ENCODE assay signal across 17 mouse cellular contexts in the genomic region with DNA sequence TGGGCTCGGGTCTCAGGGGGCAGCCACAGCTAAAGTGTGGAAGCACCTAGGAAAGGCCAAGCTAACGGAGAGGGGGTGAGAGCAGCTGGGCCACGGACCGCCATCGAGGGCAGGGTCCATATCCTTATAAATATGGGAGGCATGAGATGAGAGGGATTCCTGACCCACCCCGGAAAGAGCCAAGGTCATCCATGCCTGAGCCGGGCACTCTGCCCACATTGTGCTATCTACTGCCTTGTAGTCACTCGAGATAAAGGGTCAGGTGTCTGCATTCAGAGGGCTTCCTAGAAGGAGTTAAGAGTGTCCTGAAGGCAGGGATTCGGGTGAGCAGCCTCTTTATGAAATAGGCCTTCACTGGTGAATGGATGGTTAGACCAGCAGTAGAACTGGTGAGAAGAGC.
DNase-seq lines count a peak whose midpoint lies in the region; ATAC-seq lines count a peak whose summit lies in the region.
"Had no signal": no experiment of that assay in that cellular context is flagged by ENCODE, and none has a peak within 500 bp of the region (broad histone marks: within the 10 kb centered on the region; RNA-seq: fewer than 3 reads in every experiment).

No protein-coding gene starts in this region.

- H3K4me1 ChIP-seq in heart, embryonic 16.5 days (ENCODE audit: control insufficient read depth, insufficient read depth, low read length) = peaks cover 12% of the 10 kb centered on the region
- peaks cover 14% of the 10 kb centered on the region for H3K4me1 ChIP-seq in heart, embryonic 11.5 days (ENCODE audit: control insufficient read depth, insufficient read depth, low read length)
- peaks cover 60% of the 10 kb centered on the region for H3K4me1 ChIP-seq in neural tube, embryonic 13.5 days (replicated peaks)
- peaks cover 63% of the 10 kb centered on the region for H3K4me1 ChIP-seq in neural tube, embryonic 15.5 days
- peaks cover 50% of the 10 kb centered on the region for H3K4me1 ChIP-seq in hindbrain, embryonic 14.5 days (replicated peaks; ENCODE audit: control insufficient read depth, insufficient read depth, low read length)
- peaks cover 30% of the 10 kb centered on the region for H3K4me1 ChIP-seq in midbrain, embryonic 16.5 days (ENCODE audit: control insufficient read depth, insufficient read depth, low read length)
- H3K4me1 ChIP-seq: liver, embryonic 15.5 days had no signal

- no peak overlapping the region for H3K4me3 ChIP-seq in heart, embryonic 16.5 days (ENCODE audit: low read length)
- no peak overlapping the region for H3K4me3 ChIP-seq in heart, embryonic 11.5 days (ENCODE audit: low read depth, low read length)
- no peak overlapping the region for H3K4me3 ChIP-seq in neural tube, embryonic 13.5 days
- no peak overlapping the region for H3K4me3 ChIP-seq in neural tube, embryonic 15.5 days (replicated peaks)
- no peak overlapping the region for H3K4me3 ChIP-seq in hindbrain, embryonic 14.5 days (replicated peaks; ENCODE audit: low read length)
- no peak overlapping the region for H3K4me3 ChIP-seq in midbrain, embryonic 16.5 days (ENCODE audit: low read depth, low read length)
- H3K4me3 ChIP-seq: heart, embryonic 13.5 days; liver, embryonic 15.5 days; myocyte had no signal

- peak overlapping the region; percentile 34; the same call in 1 of the 2 replicates for H3K9ac ChIP-seq in heart, embryonic 16.5 days (ENCODE audit: low read length)
- no peak overlapping the region for H3K9ac ChIP-seq in heart, embryonic 11.5 days (ENCODE audit: low read depth, low read length)
- H3K9ac ChIP-seq in neural tube, embryonic 13.5 days = peak overlapping the region; percentile 55; the same call in 1 of the 2 replicates
- no peak overlapping the region; the same call in 1 of the 2 replicates for H3K9ac ChIP-seq in neural tube, embryonic 15.5 days (replicated peaks)
- H3K9ac ChIP-seq in hindbrain, embryonic 14.5 days = peak overlapping the region; percentile 24; the same call in 1 of the 2 replicates
- peak overlapping the region; percentile 35; the same call in 1 of the 2 replicates for H3K9ac ChIP-seq in midbrain, embryonic 16.5 days (ENCODE audit: low read depth, low read length)
- H3K9ac ChIP-seq: heart, embryonic 13.5 days; liver, embryonic 15.5 days had no signal

- H3K4me2 ChIP-seq in heart, embryonic 16.5 days (ENCODE audit: low read depth, low read length) = no peak overlapping the region
- no peak overlapping the region for H3K4me2 ChIP-seq in heart, embryonic 11.5 days
- H3K4me2 ChIP-seq in neural tube, embryonic 13.5 days = no peak overlapping the region
- H3K4me2 ChIP-seq in neural tube, embryonic 15.5 days = no peak overlapping the region
- H3K4me2 ChIP-seq in hindbrain, embryonic 14.5 days (replicated peaks) = no peak overlapping the region
- no peak overlapping the region for H3K4me2 ChIP-seq in midbrain, embryonic 16.5 days (ENCODE audit: low read length)
- H3K4me2 ChIP-seq: heart, embryonic 13.5 days; liver, embryonic 15.5 days had no signal

- H3K9me3 ChIP-seq in heart, embryonic 16.5 days (replicated peaks; ENCODE audit: control insufficient read depth, low read length) = peaks cover 5% of the 10 kb centered on the region; the same call in 1 of the 2 replicates
- no peaks in the 10 kb centered on the region for H3K9me3 ChIP-seq in heart, embryonic 11.5 days (replicated peaks; ENCODE audit: control insufficient read depth, low read length)
- no peaks in the 10 kb centered on the region for H3K9me3 ChIP-seq in neural tube, embryonic 13.5 days
- no peaks in the 10 kb centered on the region for H3K9me3 ChIP-seq in neural tube, embryonic 15.5 days (replicated peaks)
- H3K9me3 ChIP-seq in hindbrain, embryonic 14.5 days (ENCODE audit: control insufficient read depth, low read length) = no peaks in the 10 kb centered on the region
- no peaks in the 10 kb centered on the region; the same call in 1 of the 2 replicates for H3K9me3 ChIP-seq in midbrain, embryonic 16.5 days (replicated peaks; ENCODE audit: control insufficient read depth, low read length, poor library complexity, severe bottlenecking)
- H3K9me3 ChIP-seq: heart, embryonic 13.5 days; liver, embryonic 15.5 days had no signal

- 54% methylated on average over 9 of the region's 9 CpGs for WGBS in heart, embryonic 16.5 days
- WGBS in heart, embryonic 11.5 days (ENCODE audit: insufficient replicate concordance) = 75% methylated on average over 9 of the region's 9 CpGs
- WGBS in neural tube, embryonic 13.5 days = 85% methylated on average over 9 of the region's 9 CpGs
- WGBS in neural tube, embryonic 15.5 days = 84% methylated on average over 9 of the region's 9 CpGs
- WGBS in hindbrain, embryonic 14.5 days = 84% methylated on average over 9 of the region's 9 CpGs
- WGBS in midbrain, embryonic 16.5 days = 87% methylated on average over 9 of the region's 9 CpGs

- no peak for ATAC-seq in heart, embryonic 16.5 days (replicated peaks; ENCODE audit: extremely low read depth, insufficient read depth, low FRiP score)
- ATAC-seq in heart, embryonic 11.5 days (replicated peaks; ENCODE audit: insufficient number of reproducible peaks, low FRiP score, low TSS enrichment) = no peak
- no peak for ATAC-seq in neural tube, embryonic 13.5 days (ENCODE audit: low read depth)
- no peak for ATAC-seq in neural tube, embryonic 15.5 days (ENCODE audit: low FRiP score)
- ATAC-seq in hindbrain, embryonic 14.5 days (ENCODE audit: low FRiP score) = no peak
- no peak for ATAC-seq in midbrain, embryonic 16.5 days

- no peak overlapping the region for H3K27ac ChIP-seq in heart, embryonic 16.5 days (ENCODE audit: low read length)
- no peak overlapping the region for H3K27ac ChIP-seq in heart, embryonic 11.5 days (ENCODE audit: low read depth, low read length)
- H3K27ac ChIP-seq in neural tube, embryonic 13.5 days (replicated peaks) = 0 out of 2 replicates have a peak overlapping the region, but pooled peaks have one; percentile 46
- H3K27ac ChIP-seq in neural tube, embryonic 15.5 days (replicated peaks) = no peak overlapping the region
- H3K27ac ChIP-seq in hindbrain, embryonic 14.5 days = peak overlapping the region; percentile 88
- H3K27ac ChIP-seq in midbrain, embryonic 16.5 days (ENCODE audit: low read length) = no peak overlapping the region
- H3K27ac ChIP-seq: heart, embryonic 13.5 days; liver, embryonic 15.5 days; stomach, postnatal 0 days had no signal

- DNase-seq in hindbrain, embryonic 14.5 days (ENCODE audit: low spot score) = no peak
- no peak for DNase-seq in thymus, postnatal 0 days (ENCODE audit: low spot score)
- no peak for DNase-seq in cerebellum, postnatal 14 days
- DNase-seq: cerebellum, adult 8-10 months; gastrocnemius, postnatal 10 days; kidney, adult 9 months; lung, postnatal 10 days; thymus, postnatal 4 days had no signal

- peaks cover 17% of the 10 kb centered on the region for H3K36me3 ChIP-seq in heart, embryonic 16.5 days (ENCODE audit: control insufficient read depth, insufficient read depth)
- peaks cover 5% of the 10 kb centered on the region for H3K36me3 ChIP-seq in heart, embryonic 11.5 days (ENCODE audit: control insufficient read depth, insufficient read depth, low read length)
- H3K36me3 ChIP-seq in neural tube, embryonic 13.5 days = peaks cover 19% of the 10 kb centered on the region
- H3K36me3 ChIP-seq in neural tube, embryonic 15.5 days = no peaks in the 10 kb centered on the region
- no peaks in the 10 kb centered on the region for H3K36me3 ChIP-seq in hindbrain, embryonic 14.5 days (replicated peaks; ENCODE audit: control insufficient read depth, insufficient read depth)
- 0 out of 2 replicates have a peak, but pooled peaks cover 2% of the 10 kb centered on the region for H3K36me3 ChIP-seq in midbrain, embryonic 16.5 days (ENCODE audit: control insufficient read depth, insufficient read depth, low read length)

- no peaks in the 10 kb centered on the region for H3K27me3 ChIP-seq in heart, embryonic 16.5 days (ENCODE audit: control insufficient read depth, insufficient read depth, low read length)
- H3K27me3 ChIP-seq in heart, embryonic 11.5 days (ENCODE audit: control insufficient read depth, insufficient read depth, low read length) = no peaks in the 10 kb centered on the region
- no peaks in the 10 kb centered on the region for H3K27me3 ChIP-seq in neural tube, embryonic 13.5 days
- no peaks in the 10 kb centered on the region for H3K27me3 ChIP-seq in neural tube, embryonic 15.5 days (replicated peaks)
- H3K27me3 ChIP-seq in hindbrain, embryonic 14.5 days (ENCODE audit: control insufficient read depth, insufficient read depth, low read length) = no peaks in the 10 kb centered on the region
- H3K27me3 ChIP-seq in midbrain, embryonic 16.5 days (ENCODE audit: control insufficient read depth, insufficient read depth, low read depth, low read length) = no peaks in the 10 kb centered on the region
- H3K27me3 ChIP-seq: heart, embryonic 13.5 days; liver, embryonic 15.5 days had no signal

Comparison
In these comparisons a context has a peak if more than half of its experiments do, and no peak if none do; other contexts are left out.
1. H3K27ac ChIP-seq: peak in neural tube, embryonic 13.5 days (single experiment) and hindbrain, embryonic 14.5 days (single experiment); none in heart, embryonic 16.5 days (single experiment), heart, embryonic 11.5 days (single experiment), neural tube, embryonic 15.5 days (single experiment) and midbrain, embryonic 16.5 days (single experiment).
2. H3K9ac ChIP-seq: peak in heart, embryonic 16.5 days (single experiment), neural tube, embryonic 13.5 days (single experiment), hindbrain, embryonic 14.5 days (single experiment) and midbrain, embryonic 16.5 days (single experiment); none in heart, embryonic 11.5 days (single experiment) and neural tube, embryonic 15.5 days (single experiment).